In the genomic region with DNA sequence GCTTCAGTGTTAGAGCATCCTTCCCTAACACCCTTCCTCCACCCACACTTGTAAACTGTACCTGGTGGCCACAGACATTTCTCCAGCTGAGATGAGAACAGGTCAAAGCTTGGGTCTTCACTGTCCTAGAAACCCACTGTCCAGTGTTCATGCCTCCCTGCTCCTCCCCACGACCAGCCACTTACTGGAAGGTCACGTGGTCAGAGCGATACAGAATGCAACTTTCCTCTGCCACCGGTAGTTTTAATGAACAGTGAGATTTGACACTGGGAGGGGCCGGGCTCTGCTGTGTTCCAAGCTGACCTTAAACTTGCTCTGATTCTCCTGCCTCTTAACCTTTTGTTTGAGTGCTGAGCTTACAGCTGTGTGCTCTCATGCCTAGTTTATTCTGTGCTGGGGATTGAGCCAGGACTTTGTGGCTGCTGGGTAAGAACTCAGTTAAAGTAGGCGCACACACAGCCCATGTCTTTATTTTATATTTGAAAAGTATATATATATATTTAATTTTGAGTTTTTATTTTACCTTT, we compare ENCODE assay signal across 24 mouse cellular contexts. TPM values are rescaled to one million over a fixed set of nuclear protein-coding genes. Genes with fewer than 3 reads are reported as not detected.
DNase-seq lines count a peak whose midpoint lies in the region; ATAC-seq lines count a peak whose summit lies in the region.
"Had no signal": no experiment of that assay in that cellular context is flagged by ENCODE, and none has a peak within 500 bp of the region (broad histone marks: within the 10 kb centered on the region; RNA-seq: fewer than 3 reads in every experiment).

No protein-coding gene starts in this region.

- H3K27ac ChIP-seq in forebrain, embryonic 11.5 days (ENCODE audit: low read depth, low read length), result no peak overlapping the region
- no peak overlapping the region for H3K27ac ChIP-seq in forebrain, embryonic 10.5 days
- H3K27ac ChIP-seq in lung, embryonic 16.5 days (ENCODE audit: low read length), result no peak overlapping the region
- H3K27ac ChIP-seq: embryonic facial prominence, embryonic 10.5 days; heart, embryonic 15.5 days; hindbrain, embryonic 14.5 days; limb, embryonic 12.5 days; liver, embryonic 13.5 days; neural tube, embryonic 15.5 days had no signal

- no peaks in the 10 kb centered on the region for H3K36me3 ChIP-seq in forebrain, embryonic 11.5 days (ENCODE audit: control insufficient read depth, insufficient read depth, low read length)
- H3K36me3 ChIP-seq in forebrain, embryonic 10.5 days (replicated peaks), result no peaks in the 10 kb centered on the region
- H3K36me3 ChIP-seq in lung, embryonic 16.5 days (ENCODE audit: control insufficient read depth, insufficient read depth, low read length), result no peaks in the 10 kb centered on the region
- H3K36me3 ChIP-seq: embryonic facial prominence, embryonic 10.5 days; heart, embryonic 15.5 days; limb, embryonic 12.5 days; liver, embryonic 13.5 days had no signal

- peak; percentile 35 for DNase-seq in forebrain, embryonic 11.5 days (ENCODE audit: low spot score)
- DNase-seq in forebrain, embryonic 10.5 days (ENCODE audit: extremely low spot score, low spot score), result no peak
- DNase-seq in lung, adult 18-20 months, result no peak
- peak; percentile 67 for DNase-seq in adipocyte (ENCODE audit: low spot score)
- peak; percentile 18 for DNase-seq in retina, postnatal 1 day
- no peak for DNase-seq in urinary bladder, adult 18-20 months (ENCODE audit: low spot score in 2 of 2)
- DNase-seq: adrenal gland, postnatal 14 days; cerebellum, adult 9-11 months; forebrain, postnatal 0 days; heart, postnatal 4 days; kidney, adult 8-10 months; kidney, postnatal 36 days; layer of hippocampus, postnatal 36 days; liver, embryonic 13.5 days; right cerebral cortex, postnatal 14 days had no signal

- WGBS in forebrain, embryonic 11.5 days, result 72% methylated on average over 6 of the region's 6 CpGs
- 64% methylated on average over 6 of the region's 6 CpGs for WGBS in forebrain, embryonic 10.5 days
- 17% methylated on average over 6 of the region's 6 CpGs for WGBS in lung, embryonic 16.5 days

- no peak overlapping the region for H3K4me2 ChIP-seq in forebrain, embryonic 11.5 days (ENCODE audit: low read depth, low read length, severe bottlenecking)
- H3K4me2 ChIP-seq in lung, embryonic 16.5 days (ENCODE audit: low read depth, low read length), result no peak overlapping the region
- H3K4me2 ChIP-seq: heart, embryonic 15.5 days; hindbrain, embryonic 14.5 days; limb, embryonic 12.5 days; liver, embryonic 13.5 days; neural tube, embryonic 15.5 days had no signal

- no peaks in the 10 kb centered on the region for H3K9me3 ChIP-seq in forebrain, embryonic 11.5 days (ENCODE audit: control insufficient read depth, low read length)
- no peaks in the 10 kb centered on the region for H3K9me3 ChIP-seq in forebrain, embryonic 10.5 days
- no peaks in the 10 kb centered on the region for H3K9me3 ChIP-seq in lung, embryonic 16.5 days (ENCODE audit: control insufficient read depth, low read length)
- H3K9me3 ChIP-seq: embryonic facial prominence, embryonic 10.5 days; G1E; heart, embryonic 15.5 days; limb, embryonic 12.5 days; liver, embryonic 13.5 days; neural tube, embryonic 15.5 days had no signal

- no peaks in the 10 kb centered on the region for H3K27me3 ChIP-seq in forebrain, embryonic 11.5 days (ENCODE audit: control insufficient read depth, insufficient read depth, low read length)
- no peaks in the 10 kb centered on the region for H3K27me3 ChIP-seq in forebrain, embryonic 10.5 days (ENCODE audit: poor library complexity, severe bottlenecking)
- no peaks in the 10 kb centered on the region for H3K27me3 ChIP-seq in lung, embryonic 16.5 days (ENCODE audit: control insufficient read depth, insufficient read depth, low read depth, low read length)
- H3K27me3 ChIP-seq: heart, embryonic 15.5 days; limb, embryonic 12.5 days; liver, embryonic 13.5 days; neural tube, embryonic 15.5 days; Patski had no signal

- no peak for ATAC-seq in forebrain, embryonic 11.5 days (replicated peaks; ENCODE audit: low FRiP score)
- ATAC-seq in lung, embryonic 16.5 days (ENCODE audit: low read depth), result no peak
- ATAC-seq: forebrain, postnatal 0 days; midbrain, embryonic 16.5 days; Patski had no signal

- H3K4me3 ChIP-seq in forebrain, embryonic 11.5 days (ENCODE audit: low read depth, low read length), result no peak overlapping the region
- no peak overlapping the region for H3K4me3 ChIP-seq in forebrain, embryonic 10.5 days
- H3K4me3 ChIP-seq in lung, embryonic 16.5 days (ENCODE audit: low read length), result no peak overlapping the region
- H3K4me3 ChIP-seq: embryonic facial prominence, embryonic 10.5 days; heart, embryonic 15.5 days; limb, embryonic 12.5 days; liver, embryonic 13.5 days; neural tube, embryonic 15.5 days had no signal

- peaks cover 8% of the 10 kb centered on the region; the same call in 1 of the 2 replicates for H3K4me1 ChIP-seq in forebrain, embryonic 11.5 days (replicated peaks; ENCODE audit: control insufficient read depth, insufficient read depth, low read length)
- peaks cover 25% of the 10 kb centered on the region for H3K4me1 ChIP-seq in forebrain, embryonic 10.5 days
- peaks cover 13% of the 10 kb centered on the region for H3K4me1 ChIP-seq in lung, embryonic 16.5 days (replicated peaks; ENCODE audit: control insufficient read depth, insufficient read depth, low read length)

- H3K9ac ChIP-seq in forebrain, embryonic 11.5 days (ENCODE audit: low read length), result no peak overlapping the region
- H3K9ac ChIP-seq in lung, embryonic 16.5 days (ENCODE audit: low read length), result 0 out of 2 replicates have a peak overlapping the region, but pooled peaks have one; percentile 4
- H3K9ac ChIP-seq: forebrain, postnatal 0 days; heart, embryonic 15.5 days; hindbrain, embryonic 14.5 days; limb, embryonic 12.5 days; liver, embryonic 13.5 days; neural tube, embryonic 15.5 days had no signal

RNA-seq across cellular contexts. Expression of a gene that starts 3.3 kb away (rescaled TPM):
- polyA plus RNA-seq in forebrain, embryonic 11.5 days (2014; fragmentation: Nextera tagmentation; extraction: Ambion mirVana), result 12.6 and 13.2 TPM in 2 replicates
- 12.1 and 13.9 TPM in 2 replicates for polyA plus RNA-seq in forebrain, embryonic 10.5 days (2016; fragmentation: Nextera tagmentation; extraction: Ambion mirVana)
- polyA plus RNA-seq in lung, embryonic 16.5 days (2015; fragmentation: Nextera tagmentation; extraction: Ambion mirVana), result 11.2 and 11.7 TPM in 2 replicates

RNA-seq across cellular contexts. Expression of a gene that starts 25.5 kb away (rescaled TPM):
- 4.7 and 5.2 TPM in 2 replicates for polyA plus RNA-seq in forebrain, embryonic 11.5 days (2014; fragmentation: Nextera tagmentation; extraction: Ambion mirVana)
- polyA plus RNA-seq in forebrain, embryonic 10.5 days (2016; fragmentation: Nextera tagmentation; extraction: Ambion mirVana), result 4.6 and 5.4 TPM in 2 replicates
- 7.3 and 7.5 TPM in 2 replicates for polyA plus RNA-seq in lung, embryonic 16.5 days (2015; fragmentation: Nextera tagmentation; extraction: Ambion mirVana)

RNA-seq across cellular contexts. Expression of a gene that starts 45.4 kb away (rescaled TPM):
- 1.1 and 1.6 TPM in 2 replicates for polyA plus RNA-seq in forebrain, embryonic 11.5 days (2014; fragmentation: Nextera tagmentation; extraction: Ambion mirVana)
- 1.4 TPM in 2 replicates for polyA plus RNA-seq in forebrain, embryonic 10.5 days (2016; fragmentation: Nextera tagmentation; extraction: Ambion mirVana)
- 2.2 and 2.6 TPM in 2 replicates for polyA plus RNA-seq in lung, embryonic 16.5 days (2015; fragmentation: Nextera tagmentation; extraction: Ambion mirVana)
- polyA plus RNA-seq: Patski had no signal

RNA-seq across cellular contexts. Expression of a gene that starts 46.1 kb away (rescaled TPM):
- polyA plus RNA-seq in forebrain, embryonic 11.5 days (2014; fragmentation: Nextera tagmentation; extraction: Ambion mirVana), result 0.36 and 0.64 TPM in 2 replicates
- polyA plus RNA-seq in forebrain, embryonic 10.5 days (2016; fragmentation: Nextera tagmentation; extraction: Ambion mirVana), result 0.45 and 0.54 TPM in 2 replicates
- 0.63 and 0.68 TPM in 2 replicates for polyA plus RNA-seq in lung, embryonic 16.5 days (2015; fragmentation: Nextera tagmentation; extraction: Ambion mirVana)

Comparison
In these comparisons a context has a peak if more than half of its experiments do, and no peak if none do; other contexts are left out.
1. DNase-seq: peak in forebrain, embryonic 11.5 days (single experiment), adipocyte (single experiment) and retina, postnatal 1 day (single experiment); none in forebrain, embryonic 10.5 days (single experiment), lung, adult 18-20 months (0 of 2) and urinary bladder, adult 18-20 months (0 of 2).